In genomic region chr5:125337526-125337925, GRCm38 (mm10) we compare ENCODE assay signal across 17 mouse cellular contexts. TPM values are rescaled to one million over a fixed set of nuclear protein-coding genes. Genes with fewer than 3 reads are reported as not detected.
A peak's percentile ranks its signal among the peaks of the same experiment; 100 is the strongest.
DNase-seq lines count a peak whose midpoint lies in the region; ATAC-seq and TF ChIP-seq lines count a peak whose summit lies in the region.
"Had no signal": no experiment of that assay in that cellular context is flagged by ENCODE, and none has a peak within 500 bp of the region (broad histone marks: within the 10 kb centered on the region; RNA-seq: fewer than 3 reads in every experiment).

No protein-coding gene starts in this region.

- H3K4me1 ChIP-seq in heart, embryonic 14.5 days (ENCODE audit: control insufficient read depth in 2 of 2, insufficient read depth in 2 of 2, low read length in 2 of 2), result peaks cover 33 to 58% of the 10 kb centered on the region in 2 experiments
- peaks cover 8% of the 10 kb centered on the region for H3K4me1 ChIP-seq in lung, adult 2 months (ENCODE audit: control insufficient read depth, insufficient read depth, low read length)
- peaks cover 30 to 46% of the 10 kb centered on the region in 2 experiments for H3K4me1 ChIP-seq in liver, embryonic 14.5 days (replicated peaks; ENCODE audit: control insufficient read depth in 2 of 2, insufficient read depth in 2 of 2, low read length in 1 of 2)

- no peaks in the 10 kb centered on the region for H3K36me3 ChIP-seq in heart, embryonic 14.5 days (ENCODE audit: control insufficient read depth, insufficient read depth, low read length)
- no peaks in the 10 kb centered on the region for H3K36me3 ChIP-seq in liver, embryonic 14.5 days (replicated peaks; ENCODE audit: control insufficient read depth, insufficient read depth, low read depth)
- H3K36me3 ChIP-seq: forebrain, embryonic 12.5 days; intestine, embryonic 15.5 days; lung, embryonic 15.5 days; neural tube, embryonic 15.5 days had no signal

- no peak overlapping the region for H3K4me3 ChIP-seq in heart, embryonic 14.5 days (ENCODE audit: control insufficient read depth in 1 of 2, insufficient read depth in 1 of 2, low read depth in 1 of 2, low read length in 2 of 2)
- H3K4me3 ChIP-seq in lung, adult 2 months (replicated peaks; ENCODE audit: extremely low read depth, low read depth, low read length), result no peak overlapping the region
- H3K4me3 ChIP-seq in liver, embryonic 14.5 days (ENCODE audit: insufficient read depth in 1 of 2, low read depth in 2 of 2, low read length in 2 of 2), result no peak overlapping the region
- H3K4me3 ChIP-seq: forebrain, embryonic 12.5 days; intestine, embryonic 15.5 days; lung, embryonic 15.5 days; neural tube, embryonic 15.5 days had no signal

- no peak for TF ChIP-seq CTCF in lung, adult 2 months (IDR thresholded peaks at IDR 0.05; ENCODE audit: insufficient read depth, low read length)
- TF ChIP-seq CTCF in liver, embryonic 14.5 days (IDR thresholded peaks at IDR 0.05; ENCODE audit: low read depth), result no peak

- H3K4me2 ChIP-seq in heart, embryonic 14.5 days (ENCODE audit: low read length), result no peak overlapping the region
- peak overlapping the region; percentile 18; the same call in 1 of the 2 replicates for H3K4me2 ChIP-seq in liver, embryonic 14.5 days (ENCODE audit: low read depth)
- H3K4me2 ChIP-seq: forebrain, embryonic 12.5 days; lung, embryonic 15.5 days; neural tube, embryonic 15.5 days had no signal

- WGBS in heart, embryonic 14.5 days, result 65% methylated on average over 7 of the region's 7 CpGs
- WGBS in lung, adult 2 months, result 52% methylated on average over 7 of the region's 7 CpGs
- WGBS in liver, embryonic 14.5 days (ENCODE audit: insufficient replicate concordance), result 80% methylated on average over 7 of the region's 7 CpGs

- H3K9me3 ChIP-seq in heart, embryonic 14.5 days (ENCODE audit: control insufficient read depth, low read length), result no peaks in the 10 kb centered on the region
- no peaks in the 10 kb centered on the region for H3K9me3 ChIP-seq in liver, embryonic 14.5 days (ENCODE audit: control insufficient read depth, low read length)
- H3K9me3 ChIP-seq: forebrain, embryonic 12.5 days; intestine, embryonic 15.5 days; lung, embryonic 15.5 days; neural tube, embryonic 15.5 days had no signal

- intact Hi-C loops in heart, postnatal 10 days (cut with DNase I), result no loop called here

- 0 out of 2 replicates have a peak overlapping the region, but pooled peaks have one; percentile 50 for H3K9ac ChIP-seq in heart, embryonic 14.5 days (ENCODE audit: low read length)
- no peak overlapping the region for H3K9ac ChIP-seq in liver, embryonic 14.5 days (replicated peaks)
- H3K9ac ChIP-seq: forebrain, embryonic 12.5 days; lung, embryonic 15.5 days; neural tube, embryonic 15.5 days had no signal

- H3K27ac ChIP-seq in heart, embryonic 14.5 days (replicated peaks in 1 of 2; ENCODE audit: control insufficient read depth in 1 of 2, insufficient read depth in 1 of 2, low read depth in 2 of 2, low read length in 2 of 2), result peak overlapping the region in 1 of 2 experiments; percentile 42; a peak in 1 of 4 replicates
- H3K27ac ChIP-seq in liver, embryonic 14.5 days, result peak overlapping the region; percentile 15
- H3K27ac ChIP-seq: forebrain, embryonic 12.5 days; lung, embryonic 15.5 days; neural tube, embryonic 15.5 days had no signal

- ATAC-seq in heart, embryonic 14.5 days (ENCODE audit: insufficient number of reproducible peaks, insufficient read depth, low FRiP score, low read depth), result no peak
- no peak for ATAC-seq in liver, embryonic 14.5 days (ENCODE audit: insufficient read depth)

- H3K27me3 ChIP-seq in heart, embryonic 14.5 days (ENCODE audit: control insufficient read depth, insufficient read depth, low read length), result no peaks in the 10 kb centered on the region
- H3K27me3 ChIP-seq in liver, embryonic 14.5 days (ENCODE audit: control insufficient read depth, insufficient read depth, low read length), result no peaks in the 10 kb centered on the region
- H3K27me3 ChIP-seq: intestine, embryonic 15.5 days; lung, embryonic 15.5 days had no signal

- TF ChIP-seq POLR2A in lung, adult 2 months (IDR thresholded peaks at IDR 0.05; ENCODE audit: borderline replicate concordance, extremely low read depth, low read depth, low read length), result no peak

- peak; percentile 38 for DNase-seq in adrenal gland, adult 2 months
- DNase-seq in adrenal gland, postnatal 25 days, result no peak
- DNase-seq in heart, postnatal 10 days, result no peak
- DNase-seq in lung, postnatal 10 days, result peak; percentile 22
- DNase-seq in lung, adult 2 months, result no peak
- no peak for DNase-seq in liver, embryonic 14.5 days (ENCODE audit: low read depth in 3 of 3, low spot score in 3 of 3)
- DNase-seq in layer of hippocampus, postnatal 14 days (ENCODE audit: low spot score in 2 of 2), result no peak
- DNase-seq: cerebellum, adult 9-11 months; embryo, embryonic 11 days; left cerebral cortex, postnatal 4 days; right cerebral cortex, postnatal 4 days had no signal

- TF ChIP-seq EP300 in liver, embryonic 14.5 days (IDR thresholded peaks at IDR 0.05; ENCODE audit: low read depth), result no peak

RNA-seq across cellular contexts. Expression of gene Scarb1, which starts 3.4 kb away (rescaled TPM):
- 1,000 to 10,000 TPM; 2,436 to 2,553 TPM for total RNA-seq in adrenal gland, adult 2 months (2021)
- 2,348 and 2,822 TPM in 2 replicates for polyA plus RNA-seq in adrenal gland, adult 2 months (2012; rRNA removed)
- total RNA-seq in adrenal gland, postnatal 25 days (2021), result 1,988 and 2,596 TPM in 2 replicates
- polyA plus RNA-seq in heart, embryonic 14.5 days (2014; fragmentation: Nextera tagmentation; extraction: Ambion mirVana), result 59.7 and 61.6 TPM in 2 replicates
- 10 to 100 TPM; 62.6 to 73.8 TPM for total RNA-seq in heart, postnatal 10 days (2021)
- polyA plus RNA-seq in lung, adult 2 months (2012; rRNA removed), result 173 and 196 TPM in 2 replicates
- 50.1 and 54.1 TPM in 2 replicates for polyA plus RNA-seq in liver, embryonic 14.5 days (2012; rRNA removed)
- polyA plus RNA-seq in liver, embryonic 14.5 days (2014; fragmentation: Nextera tagmentation; extraction: Ambion mirVana), result 41.6 and 50.6 TPM in 2 replicates
- 10 to 100 TPM; 46.1 to 54.3 TPM for total RNA-seq in layer of hippocampus, postnatal 14 days (2021)

RNA-seq across cellular contexts. Expression of gene Gm10382, which starts 51.6 kb away (rescaled TPM):
- total RNA-seq in adrenal gland, adult 2 months (2021), result under 1 TPM; 0.23 to 0.24 TPM
- polyA plus RNA-seq in adrenal gland, adult 2 months (2012; rRNA removed), result 0.26 and 0.50 TPM in 2 replicates
- total RNA-seq in adrenal gland, postnatal 25 days (2021), result not detected in 2 replicates
- polyA plus RNA-seq in heart, embryonic 14.5 days (2014; fragmentation: Nextera tagmentation; extraction: Ambion mirVana), result 0.27 and 0.32 TPM in 2 replicates
- total RNA-seq in heart, postnatal 10 days (2021), result not detected
- polyA plus RNA-seq in lung, adult 2 months (2012; rRNA removed), result 0.20 and 0.25 TPM in 2 replicates
- polyA plus RNA-seq in liver, embryonic 14.5 days (2012; rRNA removed), result 0.05 and 0.10 TPM in 2 replicates
- polyA plus RNA-seq in liver, embryonic 14.5 days (2014; fragmentation: Nextera tagmentation; extraction: Ambion mirVana), result not detected in 2 replicates
- under 1 TPM; 0.28 to 0.52 TPM for total RNA-seq in layer of hippocampus, postnatal 14 days (2021)
- polyA plus RNA-seq: large intestine, adult 2 months had no signal

RNA-seq across cellular contexts. Expression of gene Ubc, which starts 52.5 kb away (rescaled TPM):
- 1,000 to 10,000 TPM; 1,333 to 2,925 TPM for total RNA-seq in adrenal gland, adult 2 months (2021)
- 634 and 889 TPM in 2 replicates for polyA plus RNA-seq in adrenal gland, adult 2 months (2012; rRNA removed)
- total RNA-seq in adrenal gland, postnatal 25 days (2021), result 1,462 and 1,631 TPM in 2 replicates
- 859 and 861 TPM in 2 replicates for polyA plus RNA-seq in heart, embryonic 14.5 days (2014; fragmentation: Nextera tagmentation; extraction: Ambion mirVana)
- total RNA-seq in heart, postnatal 10 days (2021), result 1,000 to 10,000 TPM in 1 of 2 experiments, 100 to 1,000 TPM in 1; 934 to 1,069 TPM
- polyA plus RNA-seq in lung, adult 2 months (2012; rRNA removed), result 705 and 874 TPM in 2 replicates
- polyA plus RNA-seq in liver, embryonic 14.5 days (2012; rRNA removed), result 155 and 221 TPM in 2 replicates
- 313 and 374 TPM in 2 replicates for polyA plus RNA-seq in liver, embryonic 14.5 days (2014; fragmentation: Nextera tagmentation; extraction: Ambion mirVana)
- 100 to 1,000 TPM; 755 to 828 TPM for total RNA-seq in layer of hippocampus, postnatal 14 days (2021)

Comparison
In these comparisons a context has a peak if more than half of its experiments do, and no peak if none do; other contexts are left out.
1. DNase-seq: peak in adrenal gland, adult 2 months (single experiment) and lung, postnatal 10 days (single experiment); none in adrenal gland, postnatal 25 days (single experiment), heart, postnatal 10 days (0 of 2), lung, adult 2 months (single experiment), liver, embryonic 14.5 days (0 of 3) and layer of hippocampus, postnatal 14 days (0 of 2).
2. RNA of gene Scarb1, which starts 3.4 kb away (total RNA-seq): 2,436 to 2,553 TPM in adrenal gland, adult 2 months and 1,988 to 2,596 TPM in adrenal gland, postnatal 25 days; 62.6 to 73.8 TPM in heart, postnatal 10 days and 46.1 to 54.3 TPM in layer of hippocampus, postnatal 14 days; every median in the first group is over 10 times any median in the second.